Mouse (Mus musculus) thymus, postnatal 0 days (tissue): ENCODE measurements around the gene 1700010B08Rik. TPM values are rescaled to one million over a fixed set of nuclear protein-coding genes. Genes with fewer than 3 reads are reported as not detected.
"Not testable (repeated sequence)": the region's sequence is repeated elsewhere in the genome, so short reads cannot be mapped to it uniquely, and the experiment has no call there.

Experiments
- DNase-seq: peaks from one replicate; pipeline ENCODE4 v3.0.0-alpha.2; 2015; ENCODE audit warnings: low spot score
- polyA plus RNA-seq: library from polyadenylated mRNA; unstranded; fragments of >200 nt; fragmentation: Nextera tagmentation; extraction: Ambion mirVana; gene quantifications from 2 replicates; pipeline ENCODE4 v1.2.1, GENCODE M21; 2015

1700010B08Rik gene
- polyA plus RNA-seq: not detected in 2 replicates

- not testable (repeated sequence) for DNase-seq
These were observed at the start of gene 1700010B08Rik for GRCm38 (mm10) chr2:173719115-173719514. 1700010B08Rik (plus strand) TSS chr2:173719415.

- no peak for DNase-seq
These were observed 46.8 kb upstream of the 1700010B08Rik start for GRCm38 (mm10) chr2:173672328-173672896.

- no peak for DNase-seq
These were observed 45.7 kb upstream of the 1700010B08Rik start for GRCm38 (mm10) chr2:173673469-173673868.

GRCm38 (mm10) chr2:173678593-173678992, 40.6 kb upstream of the 1700010B08Rik start:
- no peak for DNase-seq

- DNase-seq: no peak
These were observed 40.0 kb upstream of the 1700010B08Rik start for GRCm38 (mm10) chr2:173679217-173679616.

GRCm38 (mm10) chr2:173680153-173680552, 39.1 kb upstream of the 1700010B08Rik start:
- DNase-seq: no peak

GRCm38 (mm10) chr2:173682773-173683172, 36.4 kb upstream of the 1700010B08Rik start:
- no peak for DNase-seq

GRCm38 (mm10) chr2:173685781-173686361, 33.3 kb upstream of the 1700010B08Rik start:
- DNase-seq: no peak

GRCm38 (mm10) chr2:173687363-173687762, 31.9 kb upstream of the 1700010B08Rik start:
- DNase-seq: no peak

- DNase-seq: no peak
These were observed 29.4 kb upstream of the 1700010B08Rik start for GRCm38 (mm10) chr2:173689835-173690234.

GRCm38 (mm10) chr2:173691748-173692147, 27.5 kb upstream of the 1700010B08Rik start:
- no peak for DNase-seq

- no peak for DNase-seq
These were observed 26.5 kb upstream of the 1700010B08Rik start for GRCm38 (mm10) chr2:173692693-173693092.

GRCm38 (mm10) chr2:173698850-173699249, 20.4 kb upstream of the 1700010B08Rik start:
- no peak for DNase-seq

GRCm38 (mm10) chr2:173702096-173702866, 16.9 kb upstream of the 1700010B08Rik start:
- no peak for DNase-seq

GRCm38 (mm10) chr2:173702867-173703237, 16.4 kb upstream of the 1700010B08Rik start:
- DNase-seq: no peak

GRCm38 (mm10) chr2:173705827-173706551, 13.2 kb upstream of the 1700010B08Rik start:
- no peak for DNase-seq

GRCm38 (mm10) chr2:173707626-173708025, 11.6 kb upstream of the 1700010B08Rik start:
- not testable (repeated sequence) for DNase-seq

GRCm38 (mm10) chr2:173710193-173710592, 9.0 kb upstream of the 1700010B08Rik start:
- DNase-seq: no peak

GRCm38 (mm10) chr2:173712656-173713055, 6.6 kb upstream of the 1700010B08Rik start:
- DNase-seq: no peak

GRCm38 (mm10) chr2:173713241-173713640, 6.0 kb upstream of the 1700010B08Rik start:
- DNase-seq: no peak

- no peak for DNase-seq
These were observed 4.5 kb upstream of the 1700010B08Rik start for GRCm38 (mm10) chr2:173714620-173715218.
